Mouse (Mus musculus) ovary, postnatal 10 days (tissue): ENCODE results near the gene Mast1.

Source experiments
- DNase-seq: peaks from one replicate; pipeline ENCODE4 v3.0.0; 2022; ENCODE audit warnings: low spot score

Mast1 gene

DNA sequence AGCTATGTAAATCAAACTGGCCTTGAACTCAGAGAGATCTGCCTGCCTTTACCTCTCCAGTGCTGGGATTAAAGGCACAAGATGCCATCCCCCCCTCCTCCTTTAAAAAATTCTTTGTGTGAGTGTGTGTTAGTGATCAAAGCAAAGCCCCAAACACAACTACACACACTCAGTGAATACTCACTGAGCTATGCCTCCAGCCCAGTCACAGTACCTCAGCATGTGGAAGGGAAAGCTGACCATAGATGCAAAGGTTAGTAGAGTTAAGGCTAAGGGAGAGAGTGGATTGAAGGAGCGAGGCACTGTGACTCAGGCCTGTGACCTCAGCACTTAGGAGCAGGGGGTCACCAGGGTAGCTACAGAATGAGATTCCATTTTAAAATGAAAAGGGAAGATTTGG, 35.9 kb upstream of the Mast1 start:
- no peak for DNase-seq

DNA sequence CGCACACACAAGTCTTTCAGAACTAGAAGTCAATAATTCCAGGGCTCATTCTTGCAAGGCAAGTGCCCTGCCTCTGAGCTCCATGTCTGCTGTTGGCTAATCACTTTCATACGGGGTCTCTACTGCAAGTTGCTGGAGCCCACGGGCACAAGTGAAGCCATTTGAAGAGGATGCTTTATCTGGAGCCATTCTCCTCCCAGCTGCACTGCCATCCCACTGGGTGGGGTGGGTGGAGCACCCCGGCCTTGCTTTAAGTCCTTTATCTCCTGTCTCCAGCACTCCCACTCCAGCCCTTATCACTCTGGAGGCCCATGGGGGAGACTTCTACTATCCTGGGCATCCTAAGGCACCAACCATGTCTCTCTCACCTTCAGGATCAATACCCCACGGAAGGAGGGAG, 33.8 kb upstream of the Mast1 start:
- no peak for DNase-seq

DNA sequence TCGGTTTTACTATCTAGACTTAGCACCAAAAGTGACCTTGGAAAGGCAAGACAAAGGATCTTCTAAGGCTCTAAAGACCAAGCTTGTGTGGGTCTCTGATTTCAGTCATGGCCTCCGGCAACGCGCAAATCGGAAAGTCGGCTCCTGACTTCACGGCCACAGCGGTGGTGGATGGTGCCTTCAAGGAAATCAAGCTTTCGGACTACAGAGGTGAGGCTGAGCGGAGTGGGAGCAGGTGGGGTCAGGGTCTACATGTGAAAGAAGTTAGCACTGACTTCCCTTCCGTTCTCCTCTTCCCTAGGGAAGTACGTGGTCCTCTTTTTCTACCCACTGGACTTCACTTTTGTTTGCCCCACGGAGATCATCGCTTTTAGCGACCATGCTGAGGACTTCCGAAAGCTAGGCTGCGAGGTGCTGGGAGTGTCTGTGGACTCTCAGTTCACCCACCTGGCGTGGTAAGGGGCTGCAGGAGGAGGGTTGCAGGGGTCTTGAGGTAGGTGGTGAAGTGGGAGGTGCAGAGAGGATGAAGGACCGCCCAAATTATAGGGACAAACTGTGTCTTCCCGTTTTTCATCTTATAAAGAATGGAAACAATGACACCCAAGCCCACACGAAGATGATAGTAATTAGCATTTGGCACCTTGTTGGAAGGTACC, 33.1 kb upstream of the Mast1 start:
- DNase-seq, result no peak

DNA sequence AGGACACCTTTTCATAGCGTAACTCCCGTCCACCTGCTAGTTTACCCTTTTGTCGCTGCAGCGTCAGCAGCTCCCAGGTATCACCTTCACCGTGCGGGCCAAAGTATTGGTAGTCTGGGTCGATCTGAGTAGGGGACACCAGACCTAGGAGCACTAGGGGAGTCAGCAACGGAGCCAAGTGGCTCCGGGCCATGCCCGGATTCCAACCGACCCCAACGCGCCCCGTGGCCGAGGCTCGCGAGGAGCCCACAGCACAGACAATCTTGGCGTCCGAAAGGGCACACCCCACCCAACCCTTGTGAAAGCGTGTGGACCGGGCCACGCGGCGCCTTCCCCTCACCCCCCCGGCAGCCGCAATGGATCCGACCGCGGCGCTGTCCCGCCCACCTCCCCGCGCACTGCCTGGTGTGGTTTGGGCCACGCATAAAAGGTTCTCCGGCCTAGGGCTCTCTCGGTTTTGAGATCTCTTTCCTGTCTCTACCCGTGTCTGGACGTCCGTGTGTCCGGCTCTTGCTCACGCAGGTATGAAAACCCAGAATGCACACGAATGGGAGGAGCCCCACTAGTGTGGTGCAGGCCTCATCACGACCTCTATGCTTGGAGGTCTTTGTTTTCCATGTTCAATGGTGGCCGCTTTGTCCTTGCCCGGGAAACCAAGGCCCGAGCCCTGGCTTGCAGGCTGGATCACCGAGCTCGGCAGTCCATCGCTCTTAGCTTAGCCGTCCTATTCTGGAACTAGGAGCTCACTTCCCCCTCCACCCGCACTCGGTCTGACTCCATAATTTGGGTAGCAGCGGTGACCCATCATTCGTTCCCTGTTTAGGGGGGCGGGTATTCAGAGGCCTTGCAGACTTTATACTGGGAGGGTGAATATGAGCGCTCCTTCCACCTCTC, 32.3 kb upstream of the Mast1 start, which contains the start of the genes Gm49661, Prdx2 and Rnaseh2a:
Gene Gm49661 (minus strand): TSS at position 193 of the 894 bp plus-strand sequence.
Gene Prdx2 (plus strand): TSS at position 347 of the 894 bp plus-strand sequence.
Gene Rnaseh2a (minus strand): TSS at position 527 of the 894 bp plus-strand sequence.
- no peak for DNase-seq

- DNase-seq, result no peak
Observed at GRCm38 (mm10) chr8:84968650-84969049, 31.5 kb upstream of the Mast1 start.

DNA sequence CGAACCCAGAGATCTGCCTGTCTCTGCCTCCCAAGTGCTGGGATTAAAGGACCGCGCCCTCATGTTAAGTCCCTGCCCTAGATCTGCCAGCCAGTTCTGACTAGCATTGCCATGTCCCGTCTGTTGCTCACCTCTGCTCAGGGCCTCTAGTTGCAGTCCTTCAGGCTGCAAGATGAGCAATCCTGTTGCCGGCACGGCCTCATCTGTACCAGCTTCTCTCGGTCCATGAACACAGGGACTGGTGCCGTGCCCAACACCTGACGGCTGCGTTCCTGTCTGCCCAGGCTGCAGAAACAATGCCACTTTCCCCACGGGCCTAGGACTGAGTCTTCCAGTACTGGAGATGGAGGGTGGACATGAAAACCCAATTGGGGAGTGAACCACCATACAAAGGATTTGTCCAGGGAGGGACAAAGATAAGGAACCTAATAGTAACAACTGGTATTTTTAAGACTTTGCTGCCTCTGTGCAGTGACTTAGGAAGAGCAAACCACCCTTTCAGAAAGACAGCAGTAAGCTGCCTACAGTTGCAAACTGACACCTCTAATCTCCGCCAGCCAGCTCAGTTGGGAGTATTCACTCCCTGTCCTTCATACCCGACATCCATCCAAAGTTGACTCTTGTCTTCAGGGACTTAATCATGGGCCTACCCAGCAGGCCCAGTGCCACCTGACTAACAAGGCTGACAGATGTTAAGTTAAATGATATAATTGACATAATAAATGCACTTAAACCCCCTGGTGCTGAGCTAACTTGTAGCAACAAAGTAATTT, 30.6 kb upstream of the Mast1 start:
- no peak for DNase-seq

GRCm38 (mm10) chr8:84966603-84967002, 29.4 kb upstream of the Mast1 start:
- no peak for DNase-seq

- DNase-seq, result no peak
Observed at GRCm38 (mm10) chr8:84965731-84966291, 28.7 kb upstream of the Mast1 start.

DNA sequence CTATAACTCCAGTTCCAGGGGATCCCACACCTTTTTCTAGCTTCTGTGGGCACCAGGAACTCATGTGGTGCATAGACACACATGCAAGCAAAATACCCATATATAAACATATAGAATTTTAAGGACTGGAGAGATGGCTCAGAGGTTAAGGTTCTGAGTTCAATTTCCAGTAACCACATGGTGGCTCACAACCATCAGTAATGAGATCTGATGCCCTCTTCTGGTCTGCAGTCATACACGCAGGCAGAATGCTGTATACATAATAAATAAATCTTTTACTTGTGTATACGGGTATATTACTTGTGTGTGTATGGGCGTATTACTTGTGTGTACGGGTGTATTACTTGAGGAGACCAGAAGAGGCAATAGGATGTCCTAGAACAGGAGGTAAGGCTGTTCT, 26.8 kb upstream of the Mast1 start:
- no peak for DNase-seq

- no peak for DNase-seq
Observed at GRCm38 (mm10) chr8:84959811-84960210, 22.7 kb upstream of the Mast1 start.

DNA sequence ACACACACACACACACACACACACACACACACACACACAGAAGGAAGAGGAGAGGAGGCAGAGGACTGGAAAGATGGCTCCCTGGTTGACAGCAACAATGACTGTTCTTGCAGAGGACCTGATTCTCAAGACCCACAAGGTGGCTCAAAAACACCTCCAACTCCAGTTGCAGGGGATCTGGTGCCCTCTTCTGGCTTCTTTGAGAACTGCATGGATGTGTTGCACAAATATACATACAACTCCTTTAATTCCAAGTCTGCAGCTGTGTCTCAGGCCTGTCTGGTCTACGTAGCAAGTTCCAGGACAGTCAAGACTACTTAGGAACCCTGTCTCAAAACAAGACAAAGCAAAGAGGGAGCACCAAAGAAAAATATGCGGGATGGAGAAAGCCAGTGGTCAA, 19.6 kb upstream of the Mast1 start:
- DNase-seq, result no peak

GRCm38 (mm10) chr8:84952612-84953255, 15.6 kb upstream of the Mast1 start:
- no peak for DNase-seq

- no peak for DNase-seq
Observed at GRCm38 (mm10) chr8:84949753-84950152, 12.6 kb upstream of the Mast1 start.

DNA sequence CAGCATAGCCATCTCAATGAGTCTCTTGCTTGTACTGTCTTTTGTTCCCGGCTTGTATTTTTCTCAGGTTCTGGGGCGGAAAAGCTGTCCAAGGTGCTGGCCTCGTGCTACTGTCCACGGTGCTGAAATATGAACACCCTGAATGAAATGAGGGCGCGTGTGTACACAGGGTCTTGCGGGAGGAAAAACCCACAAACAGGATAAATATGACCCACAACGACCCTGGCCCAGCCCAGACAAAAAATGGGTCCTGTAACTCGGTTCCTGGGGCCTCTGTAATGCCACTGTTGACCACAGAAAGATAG, 10.0 kb upstream of the Mast1 start:
- DNase-seq, result no peak

GRCm38 (mm10) chr8:84946528-84947240, 9.5 kb upstream of the Mast1 start, which contains the start of gene Rtbdn:
TSS of gene Rtbdn (plus strand) at chr8:84946991.
- DNase-seq, result no peak

DNA sequence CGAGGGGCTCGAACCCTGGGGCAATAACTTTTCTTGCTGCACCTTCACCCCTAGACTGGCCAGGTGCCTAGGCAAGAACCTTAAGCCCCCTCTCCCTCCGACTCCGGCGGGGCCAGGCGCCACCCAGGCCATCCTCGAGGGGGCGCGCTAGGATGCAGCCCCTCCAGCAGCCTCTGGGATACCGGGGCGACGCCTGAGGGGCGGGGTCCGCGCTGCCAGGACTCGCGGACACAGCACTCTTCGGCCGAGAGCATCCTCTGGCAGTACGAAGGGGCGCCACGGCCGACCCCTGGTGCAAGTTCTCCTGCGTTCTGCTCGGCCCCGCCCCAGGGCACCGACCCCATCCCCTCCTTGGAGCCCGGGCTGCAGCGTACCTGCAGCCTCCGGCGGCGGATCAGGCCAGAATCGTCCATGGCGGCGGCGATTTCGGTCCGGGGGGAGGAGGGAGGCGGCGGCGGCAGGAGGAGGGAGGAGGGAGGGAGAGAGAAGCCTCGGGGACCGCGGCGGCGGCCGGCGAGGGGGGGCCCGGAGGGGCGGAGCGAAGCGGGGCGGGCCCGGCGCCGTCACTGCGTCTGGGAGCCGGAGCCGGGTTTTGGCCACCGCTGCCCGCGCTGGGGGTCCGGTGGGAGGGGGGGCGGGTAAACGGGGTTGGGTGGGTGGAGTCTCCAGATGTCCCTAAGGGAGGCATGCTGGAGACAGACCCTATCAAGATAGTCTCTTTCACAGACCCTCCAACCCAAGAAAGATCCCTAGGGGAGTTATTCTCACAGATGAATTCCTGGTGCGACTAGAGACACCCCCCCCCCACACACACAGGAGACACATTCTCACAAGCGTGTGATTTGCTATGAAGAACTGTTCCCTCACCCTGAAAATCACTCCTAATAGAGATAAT, 8.7 kb upstream of the Mast1 start:
- no peak for DNase-seq

- no peak for DNase-seq
Observed at GRCm38 (mm10) chr8:84945235-84945632, 8.1 kb upstream of the Mast1 start.

- no peak for DNase-seq
Observed at GRCm38 (mm10) chr8:84944478-84945160, 7.5 kb upstream of the Mast1 start.

- no peak for DNase-seq
Observed at GRCm38 (mm10) chr8:84943699-84944098, 6.5 kb upstream of the Mast1 start.
